ENCODE assay signal across 13 mouse cellular contexts in genomic region chr10:23610485-23610884, GRCm38 (mm10).
A peak's percentile ranks its signal among the peaks of the same experiment; 100 is the strongest.
DNase-seq lines count a peak whose midpoint lies in the region; ATAC-seq and TF ChIP-seq lines count a peak whose summit lies in the region.
"Had no signal": no experiment of that assay in that cellular context is flagged by ENCODE, and none has a peak within 500 bp of the region (broad histone marks: within the 10 kb centered on the region; RNA-seq: fewer than 3 reads in every experiment).

No protein-coding gene starts in this region.

- ATAC-seq in heart, embryonic 12.5 days (ENCODE audit: insufficient number of reproducible peaks, low FRiP score): no peak
- ATAC-seq in kidney, embryonic 14.5 days (ENCODE audit: low FRiP score, low TSS enrichment): peak; percentile 20; the same call in 1 of the 2 replicates
- no peak for ATAC-seq in midbrain, embryonic 11.5 days (ENCODE audit: low FRiP score)
- no peak for ATAC-seq in midbrain, postnatal 0 days (ENCODE audit: low FRiP score)
- no peak; the same call in 1 of the 2 replicates for ATAC-seq in embryonic facial prominence, embryonic 14.5 days (ENCODE audit: low read depth)
- ATAC-seq: CD4-positive, CD25-positive, alpha-beta regulatory T cell, adult 4 months had no signal

- peak overlapping the region; percentile 19; the same call in 1 of the 2 replicates for H3K27ac ChIP-seq in heart, embryonic 12.5 days (ENCODE audit: poor library complexity, severe bottlenecking)
- no peak overlapping the region for H3K27ac ChIP-seq in kidney, embryonic 14.5 days (ENCODE audit: low read depth, low read length)
- H3K27ac ChIP-seq in midbrain, embryonic 11.5 days (ENCODE audit: low read depth, low read length): no peak overlapping the region
- H3K27ac ChIP-seq in midbrain, postnatal 0 days (ENCODE audit: low read depth, low read length): no peak overlapping the region
- peak overlapping the region; percentile 45; the same call in 1 of the 2 replicates for H3K27ac ChIP-seq in embryonic facial prominence, embryonic 14.5 days (replicated peaks; ENCODE audit: low read depth, low read length)
- H3K27ac ChIP-seq: hindbrain, embryonic 13.5 days; midbrain, embryonic 10.5 days; stomach, embryonic 15.5 days had no signal

- no peak for DNase-seq in heart, adult 9 months (ENCODE audit: low spot score in 2 of 2)
- no peak for DNase-seq in kidney, postnatal 36 days
- DNase-seq in midbrain, embryonic 11.5 days (ENCODE audit: low spot score, missing footprints): peak; percentile 68
- no peak for DNase-seq in midbrain, postnatal 0 days (ENCODE audit: low spot score)
- DNase-seq in embryonic facial prominence, embryonic 14.5 days (ENCODE audit: low spot score): peak; percentile 53
- DNase-seq in layer of hippocampus, postnatal 14 days (ENCODE audit: low spot score in 2 of 2): no peak
- DNase-seq: thymus, adult 18-20 months had no signal

- H3K4me1 ChIP-seq in heart, embryonic 12.5 days (replicated peaks): peaks cover 11% of the 10 kb centered on the region; the same call in 1 of the 2 replicates
- H3K4me1 ChIP-seq in kidney, embryonic 14.5 days (ENCODE audit: control insufficient read depth, insufficient read depth, low read length): no peaks in the 10 kb centered on the region
- H3K4me1 ChIP-seq in midbrain, embryonic 11.5 days (ENCODE audit: control insufficient read depth, insufficient read depth, low read length): no peaks in the 10 kb centered on the region
- no peaks in the 10 kb centered on the region for H3K4me1 ChIP-seq in midbrain, postnatal 0 days (ENCODE audit: insufficient read depth, low read length)
- H3K4me1 ChIP-seq in embryonic facial prominence, embryonic 14.5 days (ENCODE audit: control insufficient read depth, insufficient read depth, low read length): 0 out of 2 replicates have a peak, but pooled peaks cover 6% of the 10 kb centered on the region
- H3K4me1 ChIP-seq: hindbrain, embryonic 13.5 days; stomach, embryonic 15.5 days had no signal

- no peaks in the 10 kb centered on the region for H3K27me3 ChIP-seq in heart, embryonic 12.5 days (replicated peaks)
- H3K27me3 ChIP-seq in kidney, embryonic 14.5 days (ENCODE audit: control insufficient read depth, insufficient read depth, low read length): no peaks in the 10 kb centered on the region
- no peaks in the 10 kb centered on the region for H3K27me3 ChIP-seq in midbrain, embryonic 11.5 days (ENCODE audit: control insufficient read depth, insufficient read depth, low read length)
- H3K27me3 ChIP-seq in midbrain, postnatal 0 days (ENCODE audit: insufficient read depth, low read length): no peaks in the 10 kb centered on the region
- no peaks in the 10 kb centered on the region for H3K27me3 ChIP-seq in embryonic facial prominence, embryonic 14.5 days (replicated peaks; ENCODE audit: control insufficient read depth, insufficient read depth, low read length)
- H3K27me3 ChIP-seq: hindbrain, embryonic 13.5 days; stomach, embryonic 15.5 days had no signal

- no peaks in the 10 kb centered on the region for H3K36me3 ChIP-seq in heart, embryonic 12.5 days
- H3K36me3 ChIP-seq in kidney, embryonic 14.5 days (ENCODE audit: control insufficient read depth, insufficient read depth, low read length): no peaks in the 10 kb centered on the region
- H3K36me3 ChIP-seq in midbrain, embryonic 11.5 days (ENCODE audit: control insufficient read depth, insufficient read depth, low read length): no peaks in the 10 kb centered on the region
- no peaks in the 10 kb centered on the region for H3K36me3 ChIP-seq in midbrain, postnatal 0 days (ENCODE audit: insufficient read depth, low read length)
- no peaks in the 10 kb centered on the region for H3K36me3 ChIP-seq in embryonic facial prominence, embryonic 14.5 days (ENCODE audit: control insufficient read depth, insufficient read depth, low read length)
- H3K36me3 ChIP-seq: hindbrain, embryonic 13.5 days; midbrain, embryonic 10.5 days; stomach, embryonic 15.5 days had no signal

- H3K4me2 ChIP-seq in heart, embryonic 12.5 days: peak overlapping the region; percentile 24; the same call in 1 of the 2 replicates
- no peak overlapping the region for H3K4me2 ChIP-seq in kidney, embryonic 14.5 days (replicated peaks; ENCODE audit: low read depth, low read length)
- no peak overlapping the region for H3K4me2 ChIP-seq in midbrain, embryonic 11.5 days
- H3K4me2 ChIP-seq in midbrain, postnatal 0 days (ENCODE audit: low read depth, low read length, poor library complexity, severe bottlenecking): no peak overlapping the region
- no peak overlapping the region for H3K4me2 ChIP-seq in embryonic facial prominence, embryonic 14.5 days (ENCODE audit: low read depth, low read length)
- H3K4me2 ChIP-seq: hindbrain, embryonic 13.5 days; stomach, embryonic 15.5 days had no signal

- TF ChIP-seq CTCF in midbrain, postnatal 0 days (IDR thresholded peaks at IDR 0.05): no peak

- WGBS in heart, embryonic 12.5 days: 35% methylated on average over 6 of the region's 6 CpGs
- WGBS in kidney, embryonic 14.5 days: 76% methylated on average over 6 of the region's 6 CpGs
- WGBS in midbrain, embryonic 11.5 days: 92% methylated on average over 6 of the region's 6 CpGs
- 92% methylated on average over 6 of the region's 6 CpGs for WGBS in midbrain, postnatal 0 days
- 68% methylated on average over 6 of the region's 6 CpGs for WGBS in embryonic facial prominence, embryonic 14.5 days

- H3K9ac ChIP-seq in heart, embryonic 12.5 days: no peak overlapping the region
- no peak overlapping the region for H3K9ac ChIP-seq in kidney, embryonic 14.5 days (ENCODE audit: low read depth, low read length)
- H3K9ac ChIP-seq in midbrain, embryonic 11.5 days (ENCODE audit: low read length): no peak overlapping the region
- no peak overlapping the region for H3K9ac ChIP-seq in midbrain, postnatal 0 days (replicated peaks; ENCODE audit: low read length, poor library complexity, severe bottlenecking)
- 0 out of 2 replicates have a peak overlapping the region, but pooled peaks have one; percentile 34 for H3K9ac ChIP-seq in embryonic facial prominence, embryonic 14.5 days (ENCODE audit: low read depth, low read length)
- H3K9ac ChIP-seq: hindbrain, embryonic 13.5 days; stomach, embryonic 15.5 days had no signal

- H3K9me3 ChIP-seq in heart, embryonic 12.5 days (replicated peaks): no peaks in the 10 kb centered on the region
- H3K9me3 ChIP-seq in kidney, embryonic 14.5 days (ENCODE audit: control insufficient read depth, low read length): no peaks in the 10 kb centered on the region
- H3K9me3 ChIP-seq in midbrain, embryonic 11.5 days (ENCODE audit: control insufficient read depth, low read length): no peaks in the 10 kb centered on the region
- H3K9me3 ChIP-seq in midbrain, postnatal 0 days (ENCODE audit: low read length): no peaks in the 10 kb centered on the region
- no peaks in the 10 kb centered on the region for H3K9me3 ChIP-seq in embryonic facial prominence, embryonic 14.5 days (ENCODE audit: control insufficient read depth, low read length)
- H3K9me3 ChIP-seq: hindbrain, embryonic 13.5 days; midbrain, embryonic 10.5 days; stomach, embryonic 15.5 days had no signal

- no peak overlapping the region for H3K4me3 ChIP-seq in heart, embryonic 12.5 days
- H3K4me3 ChIP-seq in kidney, embryonic 14.5 days (ENCODE audit: low read length): no peak overlapping the region
- no peak overlapping the region for H3K4me3 ChIP-seq in midbrain, embryonic 11.5 days (ENCODE audit: low read depth, low read length)
- no peak overlapping the region for H3K4me3 ChIP-seq in midbrain, postnatal 0 days (ENCODE audit: low read depth, low read length)
- H3K4me3 ChIP-seq in embryonic facial prominence, embryonic 14.5 days (ENCODE audit: low read depth, low read length): no peak overlapping the region
- H3K4me3 ChIP-seq: hindbrain, embryonic 13.5 days; midbrain, embryonic 10.5 days; stomach, embryonic 15.5 days had no signal

Comparison
In these comparisons a context has a peak if more than half of its experiments do, and no peak if none do; other contexts are left out.
1. DNase-seq: peak in midbrain, embryonic 11.5 days (single experiment) and embryonic facial prominence, embryonic 14.5 days (single experiment); none in heart, adult 9 months (0 of 2), kidney, postnatal 36 days (0 of 2), midbrain, postnatal 0 days (single experiment) and layer of hippocampus, postnatal 14 days (0 of 2).
2. H3K27ac ChIP-seq: peak in heart, embryonic 12.5 days (single experiment) and embryonic facial prominence, embryonic 14.5 days (single experiment); none in kidney, embryonic 14.5 days (single experiment), midbrain, embryonic 11.5 days (single experiment) and midbrain, postnatal 0 days (single experiment).